Mouse (Mus musculus) heart, adult 18-20 months (tissue): ENCODE measurements at regions not wholly inside any gene's neighbourhood (a gene's known extent, or its start where the extent isn't known, plus 50 kb on each side); places are given as distances from the start of the nearest gene placed in this dataset.

Source experiments
- DNase-seq, 2 experiments: peaks; one replicate each; pipeline ENCODE4 v3.0.0; 2021 to 2022; ENCODE audit warnings: mixed read lengths in 1 of 2

DNA sequence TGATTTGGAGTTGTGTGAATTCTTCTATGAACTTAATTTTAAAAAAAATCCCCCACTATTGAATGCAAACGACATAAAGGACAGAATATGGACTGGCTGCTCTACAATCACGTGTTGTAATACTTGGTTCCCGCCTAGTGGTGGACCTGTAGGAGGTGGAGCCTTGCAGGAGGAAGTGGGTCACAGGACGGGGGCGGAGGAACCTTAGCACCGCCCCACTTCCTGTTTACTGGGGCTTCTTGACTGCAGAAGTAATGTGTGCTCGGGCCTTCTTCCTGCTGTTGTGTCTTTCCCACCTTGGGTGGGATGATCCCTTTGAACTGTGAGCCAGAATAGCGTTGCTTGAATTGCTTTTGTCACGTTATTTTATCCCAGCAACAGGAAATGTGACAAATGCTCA lies 52.2 kb upstream of the Tmem108 start:
- DNase-seq = no peak

DNA sequence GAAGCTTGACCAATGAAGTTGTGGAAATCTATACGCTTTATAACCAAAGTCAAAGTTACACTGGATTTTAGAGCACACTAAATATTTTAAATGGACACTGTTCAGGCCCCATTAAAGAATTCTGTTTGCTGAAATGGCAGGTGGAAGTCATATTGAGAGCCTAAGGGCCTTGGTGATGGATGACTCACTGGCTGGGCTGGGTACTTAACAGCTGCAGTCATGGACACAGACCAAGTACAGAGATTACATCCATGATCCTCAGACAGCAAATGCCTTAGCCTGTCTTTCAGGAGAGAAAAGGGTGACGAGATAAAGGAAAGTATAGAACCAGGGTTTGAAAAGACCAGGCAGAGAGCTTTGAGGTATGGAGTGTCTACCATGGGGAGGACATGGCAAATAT lies 57.4 kb upstream of the Tmem108 start:
- DNase-seq = no peak

DNA sequence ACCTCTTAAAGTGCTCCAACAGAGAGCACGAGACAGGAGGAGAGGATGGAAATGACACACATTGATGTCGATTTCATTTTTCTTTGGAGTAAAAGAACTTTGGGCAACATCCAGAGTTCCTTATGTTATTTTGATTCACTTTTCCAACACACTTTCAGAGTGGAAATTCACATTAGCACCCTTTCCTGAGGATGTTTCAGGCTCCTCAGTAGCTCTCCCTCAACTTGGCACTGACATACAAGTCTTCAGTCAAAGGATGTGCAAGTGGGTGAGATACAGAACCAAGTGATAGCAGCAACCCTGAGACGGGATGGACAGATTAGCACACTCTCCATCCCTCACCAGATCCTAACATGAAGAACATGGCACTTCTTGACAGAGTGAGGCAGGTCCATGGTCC lies 60.0 kb upstream of the Tmem108 start:
- no peak for DNase-seq

DNA sequence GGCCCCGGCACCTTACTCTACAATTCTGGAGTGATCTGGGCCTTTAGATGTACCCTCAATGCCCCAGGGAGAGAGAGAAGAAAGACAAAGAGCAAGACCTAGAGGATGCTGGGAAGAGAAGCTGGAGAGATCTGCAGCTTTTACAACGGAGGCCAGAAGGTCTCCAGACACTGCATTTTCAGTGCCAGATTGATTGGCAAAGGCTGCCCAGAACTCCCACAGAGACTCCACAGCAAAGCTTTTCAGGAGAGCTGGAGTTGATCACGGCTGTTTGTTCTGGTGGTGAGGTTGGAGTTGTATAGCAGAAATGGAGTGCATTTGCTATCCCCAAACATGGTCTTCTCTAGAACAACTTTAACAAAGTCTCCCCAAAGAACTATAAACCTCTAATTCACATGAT lies 61.9 kb upstream of the Tmem108 start:
- no peak for DNase-seq

DNA sequence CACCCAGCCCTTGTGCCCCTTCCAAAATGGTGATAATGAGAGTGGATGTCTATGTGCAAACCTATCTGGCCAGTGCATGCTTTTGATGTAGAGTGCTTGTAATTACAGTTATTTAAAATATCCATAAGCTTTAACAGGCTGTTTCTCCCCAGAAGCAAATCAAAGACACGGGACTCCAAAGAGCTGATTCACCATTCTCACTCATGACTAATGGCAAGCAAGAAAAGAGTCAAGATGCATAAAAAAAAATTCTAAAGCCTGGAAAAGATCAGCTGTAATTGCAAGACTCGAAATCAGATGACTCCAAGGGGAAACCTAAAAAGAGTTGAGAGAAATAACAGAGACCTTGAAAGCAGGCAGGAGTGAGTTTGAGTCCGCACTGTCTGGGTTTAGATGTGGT lies 79.6 kb upstream of the Tmem108 start:
- DNase-seq = no peak

DNA sequence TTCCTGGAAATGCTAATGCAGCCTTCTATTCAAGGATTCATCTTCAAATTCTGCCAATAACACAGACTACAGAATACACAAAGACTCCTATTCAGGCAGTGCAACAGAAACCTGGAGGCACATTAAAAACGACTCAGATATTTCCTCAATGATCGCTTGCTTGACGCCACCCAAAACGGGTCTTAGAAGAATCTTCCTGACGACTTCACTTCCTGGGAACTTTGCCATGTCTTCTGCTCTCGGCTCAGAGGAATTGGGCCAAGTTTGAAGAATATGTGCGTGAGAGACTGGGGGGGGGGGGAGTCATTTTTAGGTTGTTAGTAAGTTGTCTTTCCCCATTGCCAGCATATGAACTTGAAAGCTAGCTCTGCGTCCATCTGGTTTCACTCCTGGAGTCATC lies 82.2 kb upstream of the Tmem108 start:
- no peak for DNase-seq

DNA sequence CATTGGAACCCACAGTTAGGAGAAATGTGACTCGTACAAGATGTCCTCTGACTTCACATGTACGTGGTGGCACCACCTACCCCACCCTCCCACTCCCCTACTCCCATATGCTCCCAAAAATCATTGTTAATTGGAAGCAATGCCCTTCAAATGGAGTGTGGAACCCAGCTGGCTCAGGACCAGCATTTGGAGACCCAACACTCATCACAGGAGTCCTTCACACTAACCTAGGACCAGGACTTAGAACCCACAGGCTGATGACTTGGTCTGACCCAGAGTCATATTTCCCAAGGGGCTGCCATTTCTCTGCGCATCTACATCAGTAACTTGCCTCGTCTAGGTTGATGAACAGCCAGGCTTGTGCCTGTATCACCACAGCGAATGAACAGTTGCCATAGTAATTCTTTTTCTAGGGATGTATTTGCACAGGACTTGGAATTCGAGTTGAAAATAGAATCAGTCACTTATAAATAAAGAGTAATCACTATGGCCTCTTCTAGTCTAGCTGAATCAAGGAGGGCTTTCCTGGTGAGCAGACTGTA lies 84.3 kb upstream of the Tmem108 start:
- no peak for DNase-seq

DNA sequence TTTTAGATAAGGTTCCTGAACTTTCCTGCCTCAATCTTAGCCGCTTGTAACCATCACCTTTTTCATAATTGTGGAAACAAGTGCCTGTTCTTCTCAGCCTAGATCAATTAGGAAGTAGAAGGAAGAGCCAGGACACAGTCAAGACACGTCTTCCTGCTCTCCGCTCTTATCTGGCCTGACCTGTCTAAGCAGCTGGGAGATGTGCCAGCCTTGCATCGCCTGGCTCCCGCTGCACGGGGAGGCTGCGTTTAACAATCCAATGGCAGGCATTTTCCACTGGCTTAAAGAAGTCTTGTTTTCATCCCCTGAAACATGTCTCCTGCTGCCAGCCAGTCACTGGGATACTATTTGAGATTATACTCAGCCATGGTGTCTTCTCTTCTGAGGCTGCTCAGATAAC lies 86.3 kb upstream of the Tmem108 start:
- DNase-seq = peak; percentile 4 to 5

DNA sequence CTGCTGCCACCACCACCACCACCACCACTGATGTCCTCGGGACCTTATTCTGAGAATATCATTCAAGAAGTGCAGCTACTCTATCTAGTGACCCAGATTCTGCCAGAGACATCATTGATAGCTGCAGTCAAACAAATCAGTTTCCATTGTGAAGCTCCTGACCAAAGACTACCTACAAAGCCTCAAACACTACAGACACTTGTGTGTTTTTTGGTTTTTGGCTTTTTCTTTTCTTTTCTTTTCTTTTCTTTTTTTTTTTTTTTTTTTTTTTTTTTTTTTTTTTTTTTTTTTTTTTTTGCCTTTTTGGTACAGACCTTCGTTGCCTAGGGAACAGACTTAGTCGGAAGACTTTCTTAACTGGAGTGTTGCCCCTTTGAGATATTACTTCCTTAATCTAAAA lies 87.4 kb upstream of the Tmem108 start:
- DNase-seq = no peak

DNA sequence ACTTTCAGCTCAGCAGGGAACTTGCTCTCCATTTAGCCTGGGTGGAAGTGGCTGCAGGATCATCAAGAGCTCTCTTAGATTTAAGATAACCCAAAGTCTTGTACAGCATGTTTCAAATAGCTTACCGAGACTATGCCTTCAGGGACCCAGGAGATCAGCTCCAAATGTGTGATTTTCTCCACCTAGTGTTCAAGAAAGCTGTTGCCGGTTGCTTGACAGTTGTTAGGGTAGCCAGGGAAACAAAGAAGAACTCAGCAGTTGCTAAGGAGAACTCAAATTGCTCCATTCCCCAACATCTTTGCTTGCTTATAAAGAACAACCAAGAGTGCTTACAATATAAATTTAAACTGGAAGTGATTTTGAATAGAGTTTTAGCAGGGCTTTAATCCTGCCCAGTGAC lies 91.1 kb upstream of the Tmem108 start:
- DNase-seq = no peak

DNA sequence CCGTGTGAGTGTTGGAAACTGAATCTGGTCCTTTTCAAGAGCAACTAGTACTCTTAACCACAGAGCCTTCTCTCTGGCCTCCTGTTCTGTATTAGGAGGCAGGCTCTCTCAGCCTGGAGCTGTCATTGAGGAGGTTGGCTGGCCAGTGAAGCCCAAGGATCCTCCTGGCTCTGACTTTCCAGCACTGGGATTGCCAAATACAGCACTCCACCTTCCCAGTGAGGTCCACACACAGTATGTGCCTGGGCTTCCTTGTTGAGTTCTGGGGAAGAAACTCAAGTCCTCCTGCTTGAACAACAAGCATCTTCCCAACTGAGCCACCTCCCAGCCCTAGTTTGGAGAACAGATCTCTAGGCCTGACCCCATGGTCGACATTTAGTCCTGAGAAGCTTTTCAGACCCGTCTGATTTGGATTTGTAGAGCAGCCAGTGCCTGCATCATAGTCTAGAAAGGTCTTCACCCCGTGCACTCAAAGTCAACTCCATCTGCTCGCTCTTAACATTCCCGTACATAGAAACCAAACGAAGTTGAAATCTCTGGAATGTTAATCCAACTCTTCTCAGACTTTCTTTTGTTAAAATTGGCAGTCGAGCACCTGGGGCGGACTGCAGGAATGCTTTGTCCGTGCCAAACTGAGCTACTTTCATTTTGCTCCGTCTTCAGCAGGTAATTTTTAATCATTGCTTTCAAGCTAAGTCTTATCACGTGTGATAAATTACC lies 99.2 kb upstream of the Tmem108 start:
- DNase-seq = peak in 1 of 2 experiments; percentile 3

DNA sequence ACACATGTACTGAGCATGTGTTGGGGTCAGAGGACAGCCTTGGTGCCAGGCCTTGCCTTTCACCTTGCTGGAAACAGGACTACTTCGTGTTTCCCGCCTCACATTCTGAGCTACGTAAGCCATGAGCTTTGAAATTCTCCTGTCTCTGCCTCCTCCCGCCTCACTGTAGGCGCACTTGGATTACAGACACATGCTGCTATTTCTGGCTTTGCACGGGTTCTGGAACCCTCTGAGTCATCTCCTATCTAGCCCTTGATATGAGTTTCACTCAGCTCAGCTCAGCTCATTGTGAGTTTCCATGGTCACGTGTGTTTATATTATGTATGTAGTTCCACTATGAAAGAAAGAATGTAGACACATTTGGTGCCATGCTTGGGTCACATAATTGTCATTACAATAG lies 100.9 kb upstream of the Tmem108 start:
- DNase-seq = no peak

DNA sequence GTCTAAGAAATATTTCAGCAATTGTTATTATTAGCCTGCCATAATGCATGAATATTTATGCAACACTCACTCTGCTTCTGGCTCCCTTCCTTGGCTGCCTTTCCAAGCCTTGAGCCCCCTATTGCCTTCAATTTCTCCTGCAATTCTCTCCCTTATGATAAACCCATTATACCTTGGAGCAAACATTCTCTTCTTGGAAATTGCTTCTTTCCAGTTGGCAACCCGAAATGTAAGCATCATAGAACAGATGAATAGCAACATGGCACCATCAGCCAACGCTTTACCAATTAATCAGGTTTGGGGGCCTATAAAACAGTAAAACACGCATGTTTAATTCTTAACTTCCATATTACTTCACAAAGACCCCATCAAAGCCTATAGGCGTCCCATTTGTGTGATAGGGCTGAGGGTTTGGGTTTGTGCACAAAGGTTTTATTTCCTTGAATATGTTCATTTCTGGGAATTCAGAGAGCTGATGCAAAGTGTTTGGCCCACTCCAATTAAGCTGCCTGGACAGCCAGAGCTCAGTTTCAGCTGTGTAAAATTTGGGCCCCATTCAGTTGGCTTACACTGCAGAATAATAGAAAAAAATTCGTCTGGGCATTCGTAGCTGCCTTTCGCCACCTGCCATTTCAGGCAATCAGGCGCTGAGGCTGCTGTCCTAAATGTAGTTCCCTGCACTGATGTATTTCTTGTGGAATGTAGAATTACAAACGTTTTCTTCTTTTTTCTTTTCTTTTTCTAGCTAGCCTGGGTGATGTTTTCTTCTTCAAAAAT lies 106.0 kb upstream of the Tmem108 start:
- DNase-seq = no peak

DNA sequence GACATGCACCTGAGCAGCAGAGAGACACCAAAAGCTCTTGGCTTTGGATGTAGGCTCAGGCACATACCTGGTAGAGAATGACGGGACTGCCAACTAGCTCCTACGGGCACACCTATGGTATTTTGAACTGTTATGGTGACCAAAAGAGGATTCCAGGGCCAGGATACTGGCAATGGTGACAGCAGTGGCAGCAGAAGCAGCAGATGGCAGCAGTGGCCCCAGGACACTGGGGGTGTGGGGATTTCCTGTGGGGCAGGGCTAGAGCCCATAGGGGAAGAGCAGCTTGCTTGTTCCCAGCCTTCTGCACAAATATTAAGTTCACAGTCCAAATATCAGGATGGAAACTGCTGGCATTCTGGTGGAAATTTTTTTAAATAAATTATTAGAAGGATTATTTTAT lies 107.6 kb upstream of the Tmem108 start:
- no peak for DNase-seq

DNA sequence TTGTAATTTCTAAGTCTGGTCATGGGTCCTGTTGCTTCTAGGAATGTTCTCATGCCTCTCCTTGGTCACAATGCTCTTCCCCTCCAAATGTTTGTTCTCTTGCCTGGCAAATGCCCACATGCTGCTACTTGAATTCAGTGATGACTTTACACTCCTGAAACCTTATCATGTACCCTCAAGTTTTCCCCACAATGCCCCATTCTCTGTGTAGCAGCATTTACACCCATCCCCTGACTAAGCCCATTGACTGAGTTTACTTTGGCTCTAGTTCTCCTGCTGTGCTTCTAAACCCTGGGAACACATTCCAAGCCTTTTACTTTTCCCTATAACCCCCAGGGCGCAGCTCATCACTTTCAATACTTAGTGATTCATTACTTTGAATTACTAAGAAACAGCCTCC lies 110.5 kb upstream of the Tmem108 start:
- DNase-seq = no peak

DNA sequence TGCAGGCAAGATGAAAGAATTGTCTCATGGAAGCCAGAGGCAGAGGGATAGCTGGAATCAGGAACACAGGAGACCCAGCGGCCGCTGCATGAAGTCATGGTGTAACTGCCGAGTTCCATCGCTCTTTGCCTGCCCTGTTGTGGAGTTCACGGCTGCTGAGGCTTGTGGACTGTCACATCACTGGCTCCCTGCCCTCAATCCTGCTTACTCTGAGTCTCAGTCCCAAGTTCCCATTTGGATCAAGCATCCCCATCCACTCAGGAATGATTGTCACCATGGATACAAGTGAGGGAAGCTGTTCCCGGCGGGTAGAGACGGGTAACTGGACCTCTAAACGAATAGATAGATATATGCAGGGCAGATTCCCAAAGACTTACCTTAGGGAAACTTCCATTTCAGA lies 112.2 kb upstream of the Tmem108 start:
- DNase-seq = no peak

DNA sequence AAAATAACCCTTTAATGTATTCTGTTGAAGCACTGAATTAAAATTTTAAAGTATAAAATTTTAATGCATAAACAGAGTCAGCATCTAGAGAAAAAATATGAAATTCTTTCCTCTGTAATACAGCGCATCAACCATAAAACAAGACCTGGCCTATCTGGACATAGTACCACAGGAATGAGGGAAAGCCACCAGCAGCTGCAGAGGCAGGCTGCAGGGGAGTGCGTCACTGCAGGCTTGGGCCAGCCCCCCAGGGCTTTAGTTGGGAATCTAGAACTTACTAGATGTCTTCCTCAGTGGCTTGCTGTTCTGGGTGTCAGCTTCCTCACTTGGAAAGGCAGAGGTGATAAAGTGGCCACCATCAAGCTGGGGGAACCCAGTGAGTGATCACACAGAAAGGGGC lies 116.2 kb upstream of the Tmem108 start:
- DNase-seq = no peak

DNA sequence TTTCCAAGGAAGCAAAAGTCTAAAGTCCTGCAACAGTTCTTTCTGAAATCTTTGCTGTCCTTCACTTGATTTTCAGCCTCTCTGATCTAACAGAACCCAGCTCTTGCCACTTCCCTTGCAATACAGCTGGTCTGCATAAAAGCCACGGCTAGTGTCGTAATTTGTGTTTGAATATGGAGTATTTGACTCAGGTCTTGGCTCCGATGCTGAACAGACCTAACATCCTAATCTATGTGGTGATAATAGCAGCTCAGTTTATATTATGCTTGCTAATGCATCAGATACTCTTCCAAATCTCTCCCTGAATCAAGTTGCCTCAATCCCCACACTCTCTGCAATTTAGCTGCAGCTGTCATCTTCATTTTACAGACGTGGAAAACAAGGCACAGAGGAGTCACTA lies 109.5 kb upstream of the Nphp3 start:
- DNase-seq = no peak

DNA sequence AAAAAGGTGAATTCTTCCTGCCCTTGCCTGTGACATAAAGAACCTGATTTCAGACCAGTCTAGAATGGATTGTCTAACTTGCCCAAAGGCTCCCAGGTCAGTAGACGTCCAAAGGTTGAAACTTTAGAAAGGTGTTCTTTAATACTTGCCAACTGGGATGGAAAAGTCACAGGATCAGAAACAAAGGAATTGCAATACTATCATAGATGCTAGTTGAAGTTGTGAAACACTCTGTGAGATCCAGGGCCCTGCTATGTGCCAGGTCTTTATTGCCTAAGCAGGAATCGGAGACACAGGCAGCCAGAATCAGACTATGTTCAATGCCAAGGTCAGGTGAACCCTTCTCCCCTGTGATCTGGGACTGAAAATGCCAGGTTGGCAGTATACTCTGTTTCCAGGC lies 108.0 kb upstream of the Nphp3 start:
- DNase-seq = no peak

DNA sequence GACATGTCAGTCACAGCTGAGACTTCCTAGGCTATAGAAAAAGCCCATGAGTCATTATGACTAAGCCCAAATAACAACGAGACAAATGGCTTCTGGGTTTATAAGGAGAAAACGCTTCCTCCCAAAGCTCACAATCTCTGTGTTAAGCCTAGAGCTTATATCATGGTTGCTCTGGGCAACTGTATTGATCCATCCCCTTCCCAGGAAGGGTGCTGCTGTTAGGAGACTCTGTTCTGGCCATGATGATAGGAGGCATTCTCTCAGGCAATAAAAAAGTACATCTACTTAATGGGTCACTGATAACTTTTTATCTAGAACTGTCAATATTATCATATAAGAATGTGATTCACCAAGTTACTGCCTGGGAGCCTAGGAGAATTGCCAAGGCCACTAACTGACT lies 103.0 kb upstream of the Nphp3 start:
- no peak for DNase-seq

DNA sequence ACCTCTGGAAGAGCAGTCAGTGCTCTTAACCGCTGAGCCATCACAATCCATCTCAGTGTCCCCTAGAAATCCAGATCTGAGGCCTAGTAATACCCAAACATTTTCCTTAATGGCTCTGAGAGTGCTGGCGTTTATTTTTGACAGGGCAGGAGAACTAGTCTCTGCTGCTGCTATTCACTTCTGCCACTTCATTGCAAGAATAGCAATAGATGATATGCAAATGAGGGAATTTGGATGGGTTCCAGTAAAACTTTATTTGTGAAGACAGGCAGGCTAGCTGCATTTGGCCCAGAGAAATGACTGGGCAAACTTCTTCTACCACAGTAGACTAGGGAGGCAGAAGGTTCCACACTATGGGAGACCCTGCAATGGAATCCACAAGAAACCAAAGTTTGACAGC lies 91.0 kb upstream of the Nphp3 start:
- DNase-seq = peak; percentile 23 to 38

DNA sequence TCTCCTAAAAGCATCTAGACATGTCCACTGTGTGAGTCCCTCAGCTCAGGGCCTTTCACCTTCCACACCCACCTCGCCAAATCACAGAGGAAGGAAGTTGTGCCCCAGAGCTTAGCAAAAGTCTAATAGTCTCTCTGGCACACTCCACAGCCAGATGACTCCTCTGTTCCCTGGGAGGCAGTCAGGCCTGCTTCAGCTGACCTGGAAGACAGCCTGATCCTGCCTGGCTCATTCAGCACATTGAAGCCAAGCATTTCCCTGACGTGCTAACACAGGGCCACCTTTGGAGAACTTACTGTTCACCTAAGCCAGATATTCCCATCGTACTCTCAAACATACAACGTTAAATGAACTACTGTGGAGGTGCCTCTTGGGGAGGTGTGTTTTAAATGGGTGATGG lies 87.2 kb upstream of the Nphp3 start:
- DNase-seq = peak; percentile 42 to 57

DNA sequence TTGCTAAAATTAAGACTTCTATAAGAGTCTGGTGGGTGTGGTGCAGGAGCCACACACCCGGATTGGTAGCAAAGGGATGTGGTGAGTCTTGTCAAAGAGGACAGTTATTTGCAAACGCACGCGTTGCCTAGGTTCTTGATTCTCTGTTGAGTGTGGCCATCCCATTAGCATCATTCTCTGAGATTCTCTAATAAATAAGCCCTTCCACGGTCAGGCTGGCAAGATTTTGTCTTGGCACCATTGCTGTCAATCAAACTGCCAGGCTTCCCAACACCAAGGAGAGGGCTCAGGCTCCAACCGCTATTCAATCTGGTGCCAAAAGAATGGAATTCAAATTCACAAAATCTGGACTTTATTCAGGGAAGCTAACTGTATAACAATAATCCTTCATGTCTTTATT lies 84.6 kb upstream of the Nphp3 start:
- no peak for DNase-seq

DNA sequence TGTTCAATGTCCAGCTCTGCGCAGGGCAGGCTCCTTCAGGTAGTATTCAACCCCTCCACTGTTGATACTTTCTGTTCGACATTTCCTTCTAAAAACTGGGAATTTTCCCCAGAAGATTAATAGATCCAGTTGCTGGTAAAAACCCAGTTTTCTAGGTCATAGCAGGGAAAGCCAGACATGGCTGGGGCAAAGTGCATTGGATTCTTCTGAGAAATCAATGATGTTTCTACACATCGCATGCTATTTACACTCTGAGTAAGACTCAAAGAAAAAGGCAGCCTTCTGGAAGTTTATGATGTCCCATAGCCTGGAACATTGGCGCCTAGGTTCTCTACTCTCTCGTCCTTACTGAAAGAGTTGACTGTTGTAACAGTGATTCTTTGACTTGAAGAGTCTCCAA lies 80.0 kb upstream of the Nphp3 start:
- DNase-seq = no peak
